Mouse (Mus musculus) effector memory CD4-positive, alpha-beta T cell, adult 7 months (primary cell): ENCODE results near the gene Iqgap2. TPM values are rescaled to one million over a fixed set of nuclear protein-coding genes. Genes with fewer than 3 reads are reported as not detected.

Source experiments
- polyA plus RNA-seq: library from polyadenylated mRNA; unstranded; fragments of 100-300 nt; shearing (Covaris generic); gene quantifications from one replicate; pipeline ENCODE4 v1.2.1, GENCODE M21; 2017

The Iqgap2 gene
- polyA plus RNA-seq = 56.6 TPM

GRCm38 (mm10) chr13:95891491-95891925 lies at the start of gene Iqgap2:
TSS of gene Iqgap2 (minus strand) at chr13:95891922.

GRCm38 (mm10) chr13:95696654-95697163 lies 195.0 kb downstream of the Iqgap2 start, which contains the start of gene F2rl2:
TSS of gene F2rl2 (plus strand) at chr13:95696853.

GRCm38 (mm10) chr13:95618309-95618712 lies 273.4 kb downstream of the Iqgap2 start, which contains the start of gene F2r:
TSS of gene F2r (minus strand) at chr13:95618487.

Other genes with a start within 250 kb of the Iqgap2 start
- 7.3 TPM for gene F2rl2, start 195.1 kb downstream of the Iqgap2 start, polyA plus RNA-seq
- 10.5 TPM for gene Gm20075, start 189.5 kb upstream of the Iqgap2 start, polyA plus RNA-seq
- not detected for gene Gm17190, start 190.1 kb upstream of the Iqgap2 start, polyA plus RNA-seq
- 4.7 TPM for gene Sv2c, start 240.7 kb upstream of the Iqgap2 start, polyA plus RNA-seq